Mouse (Mus musculus) activated CD4-positive, CD25-positive, alpha-beta regulatory T cell, adult 4 months (primary cell): ENCODE results near the gene Atf1. TPM values are rescaled to one million over a fixed set of nuclear protein-coding genes. Genes with fewer than 3 reads are reported as not detected.

Experiments used
- polyA plus RNA-seq, 2 experiments: library from polyadenylated mRNA; unstranded; fragments of 100-300 nt; shearing (Covaris generic); gene quantifications; one replicate each; pipeline ENCODE4 v1.2.1; 2017

The Atf1 gene
- polyA plus RNA-seq, 2 experiments from 2014 or later: 29.9 to 35.7 TPM

Other genes with a start within 250 kb of the Atf1 start
- 10 to 100 TPM; 16.8 to 18.2 TPM for gene Dip2b, start 189.2 kb upstream of the Atf1 start, polyA plus RNA-seq
- gene Tmprss12, start 53.0 kb downstream of the Atf1 start, polyA plus RNA-seq: not detected
- 1 to 10 TPM; 2.8 to 5.2 TPM for gene Mettl7a1, start 76.3 kb downstream of the Atf1 start, polyA plus RNA-seq
- not detected for gene Mettl7a3, start 107.1 kb downstream of the Atf1 start, polyA plus RNA-seq
- gene Methig1, start 125.3 kb downstream of the Atf1 start, polyA plus RNA-seq: not detected
- not detected for gene Mettl7a2, start 125.4 kb downstream of the Atf1 start, polyA plus RNA-seq
- gene Higd1c, start 136.7 kb downstream of the Atf1 start, polyA plus RNA-seq: not detected
- gene Gm5475, start 194.3 kb downstream of the Atf1 start, polyA plus RNA-seq: under 1 TPM in 1 of 2 experiments, not detected in 1; 0.33 TPM
- 10 to 100 TPM; 22.8 TPM for gene Slc11a2, start 197.3 kb downstream of the Atf1 start, polyA plus RNA-seq
- gene Letmd1, start 241.2 kb downstream of the Atf1 start, polyA plus RNA-seq: 10 to 100 TPM; 31.4 to 33.0 TPM